Mouse (Mus musculus) forebrain, embryonic 15.5 days (tissue): ENCODE measurements at regions not wholly inside any gene's neighbourhood (a gene's known extent, or its start where the extent isn't known, plus 50 kb on each side); places are given as distances from the start of the nearest gene placed in this dataset.

Experiments used
- ATAC-seq: fragments of 200-750 bp; cut with Nextera tagmentation; replicated peaks from 2 replicates; pipeline ENCODE4 v1.8.0; 2017; ENCODE audit warnings: mild to moderate bottlenecking, moderate TSS enrichment, moderate library complexity
- H3K27ac ChIP-seq: fragments of 300-500 bp; sonication (generic); replicated peaks from 2 replicates; pipeline ENCODE4 v1.5.1; 2015; ENCODE audit warnings: mild to moderate bottlenecking, inconsistent platforms
- H3K27me3 ChIP-seq: fragments of 300-500 bp; sonication (generic); 2 replicates; pipeline ENCODE4 v1.6.1; 2015; ENCODE audit warnings: inconsistent platforms
- H3K36me3 ChIP-seq: fragments of 300-500 bp; sonication (generic); 2 replicates; pipeline ENCODE4 v1.6.1; 2015; ENCODE audit warnings: mild to moderate bottlenecking, inconsistent platforms
- H3K4me1 ChIP-seq: fragments of 300-500 bp; sonication (generic); 2 replicates; pipeline ENCODE4 v1.6.1; 2015; ENCODE audit warnings: inconsistent platforms
- H3K4me2 ChIP-seq: fragments of 300-500 bp; sonication (generic); replicated peaks from 2 replicates; pipeline ENCODE4 v1.6.1; 2015; ENCODE audit warnings: mild to moderate bottlenecking, inconsistent platforms
- H3K4me3 ChIP-seq: fragments of 300-500 bp; sonication (generic); 2 replicates; pipeline ENCODE4 v1.5.1; 2015; ENCODE audit warnings: mild to moderate bottlenecking, inconsistent platforms
- H3K9ac ChIP-seq: fragments of 300-500 bp; sonication (generic); replicated peaks from 2 replicates; pipeline ENCODE4 v1.6.1; 2015; ENCODE audit warnings: mild to moderate bottlenecking, inconsistent platforms
- H3K9me3 ChIP-seq: fragments of 300-500 bp; sonication (generic); 2 replicates; pipeline ENCODE4 v1.6.1; 2016; ENCODE audit warnings: inconsistent platforms
- WGBS: fragments of 180-500 bp; shearing (Covaris S2); methylation state at CpG from one replicate; pipeline ENCODE4 v1.1.7; 2015; ENCODE audit warnings: mixed read lengths; 5-methylcytosine and 5-hydroxymethylcytosine counted together

DNA sequence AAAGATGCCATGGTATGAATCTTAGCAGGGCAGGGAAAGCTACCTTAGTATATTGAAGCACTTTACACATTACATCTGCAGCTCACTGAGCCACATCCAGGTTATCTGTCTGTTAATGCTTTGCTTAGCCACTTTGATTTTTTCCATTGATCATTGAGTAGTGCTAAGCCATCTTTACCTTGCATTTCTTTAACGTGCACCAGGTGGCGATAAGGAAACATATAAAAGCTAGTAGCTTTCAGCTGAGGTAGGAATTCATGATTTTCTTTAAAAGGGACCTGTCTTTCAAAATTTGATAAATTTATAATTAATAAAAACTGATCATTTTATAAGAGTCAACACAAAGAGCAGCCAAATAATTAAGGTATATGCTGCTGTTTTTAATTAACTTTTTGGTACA lies 426.3 kb upstream of the Tpk1 start:
- no peak overlapping the region for H3K4me2 ChIP-seq
- H3K27ac ChIP-seq = no peak overlapping the region
- no peaks in the 10 kb centered on the region for H3K9me3 ChIP-seq
- no peak overlapping the region for H3K9ac ChIP-seq
- no peaks in the 10 kb centered on the region for H3K27me3 ChIP-seq
- ATAC-seq = no peak
- no peaks in the 10 kb centered on the region for H3K36me3 ChIP-seq
- WGBS = 48% methylated on average over 2 of the region's 2 CpGs
- H3K4me1 ChIP-seq = no peaks in the 10 kb centered on the region
- H3K4me3 ChIP-seq = no peak overlapping the region

DNA sequence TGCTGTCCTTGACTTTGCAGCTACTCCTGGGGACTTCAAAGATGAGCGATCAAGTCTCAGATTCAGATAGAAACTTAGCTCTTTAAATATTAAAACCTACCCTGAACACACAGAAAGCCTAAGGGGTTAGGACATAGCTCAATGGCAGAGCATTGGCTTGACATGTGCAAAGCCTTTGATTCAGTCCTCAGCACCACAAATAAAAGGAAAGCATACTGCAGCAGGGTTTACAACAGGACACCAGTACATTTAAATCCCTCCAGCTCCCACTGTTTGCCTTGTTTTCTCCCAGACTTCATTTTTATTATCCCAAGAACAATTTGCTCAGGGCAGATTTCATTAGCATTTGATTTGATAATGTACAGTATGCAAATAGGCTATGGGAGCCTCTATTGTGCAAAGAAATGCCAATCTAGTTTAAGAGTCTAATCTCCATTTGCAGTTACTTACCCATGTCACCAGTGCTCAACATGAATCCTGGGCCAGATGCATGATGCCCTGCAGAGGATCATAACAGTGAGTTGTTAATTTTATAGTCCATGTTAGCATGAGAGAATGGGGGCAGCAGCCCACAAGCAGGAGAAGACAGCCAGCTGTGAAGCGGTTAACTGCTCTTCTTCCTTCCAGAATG lies 416.0 kb upstream of the Tpk1 start:
- H3K9me3 ChIP-seq = no peaks in the 10 kb centered on the region

DNA sequence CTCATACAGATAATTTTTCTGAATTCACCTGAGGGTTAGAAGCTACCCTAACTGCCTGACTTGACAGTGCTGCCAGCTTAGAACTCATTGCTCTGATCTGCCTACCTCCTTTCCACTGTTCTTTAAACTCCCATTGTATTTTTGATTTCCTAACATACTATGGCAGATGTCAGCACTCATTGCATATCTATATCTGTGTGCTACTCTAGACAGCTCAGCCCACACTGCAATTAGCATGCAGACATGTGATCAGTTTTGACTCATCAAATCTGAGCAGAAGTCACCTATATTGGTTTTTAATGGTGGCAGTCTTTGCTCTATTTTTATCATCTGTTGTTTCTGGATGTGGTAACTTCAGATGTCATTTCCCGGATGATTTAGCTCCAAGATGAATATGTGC lies 407.0 kb upstream of the Tpk1 start:
- Histone ChIP-seq H3K4me2 (no peak overlapping the region), H3K9ac (no peak overlapping the region), H3K27ac (no peak overlapping the region), H3K36me3 (no peaks in the 10 kb centered on the region), H3K4me3 (no peak overlapping the region), H3K9me3 (no peaks in the 10 kb centered on the region), H3K27me3 (no peaks in the 10 kb centered on the region), H3K4me1 (no peaks in the 10 kb centered on the region)
- no peak for ATAC-seq
- 88% methylated on average over 1 of the region's 1 CpGs for WGBS

More for the DNA sequence above, 416.0 kb upstream of the Tpk1 start:
- Histone ChIP-seq H3K4me2 (no peak overlapping the region), H3K4me1 (no peaks in the 10 kb centered on the region), H3K36me3 (no peaks in the 10 kb centered on the region), H3K27me3 (no peaks in the 10 kb centered on the region), H3K4me3 (no peak overlapping the region), H3K27ac (no peak overlapping the region), H3K9ac (no peak overlapping the region)
- 68% methylated on average over 2 of the region's 2 CpGs for WGBS
- peak; percentile 58; the same call in 1 of the 2 replicates for ATAC-seq

DNA sequence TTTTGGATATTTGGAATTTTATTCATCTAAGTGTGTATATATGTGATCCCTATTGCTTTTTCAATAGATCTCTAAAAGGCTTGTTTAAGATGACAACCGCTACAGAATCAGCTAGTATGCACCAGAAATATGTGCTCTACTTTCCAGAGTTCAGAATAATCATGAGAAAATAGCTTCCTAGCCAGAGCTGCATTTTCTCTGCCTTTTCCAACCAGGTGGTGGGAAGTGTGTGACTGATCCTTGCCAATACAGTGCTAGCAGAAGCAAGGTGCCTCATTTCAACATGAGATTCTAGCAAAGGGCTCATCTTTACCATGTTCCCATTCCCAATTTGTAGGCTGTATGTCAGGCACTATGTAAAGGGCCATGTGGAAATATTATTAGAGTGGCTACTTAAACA lies 401.8 kb upstream of the Tpk1 start:
- Histone ChIP-seq H3K27me3 (no peaks in the 10 kb centered on the region), H3K9ac (no peak overlapping the region), H3K9me3 (no peaks in the 10 kb centered on the region), H3K4me1 (no peaks in the 10 kb centered on the region), H3K4me3 (no peak overlapping the region), H3K4me2 (no peak overlapping the region), H3K36me3 (no peaks in the 10 kb centered on the region), H3K27ac (no peak overlapping the region)
- 92% methylated on average over 1 of the region's 1 CpGs for WGBS
- no peak for ATAC-seq
